Mouse (Mus musculus) thymus, postnatal 0 days (tissue): ENCODE results near the gene Opn3. TPM values are rescaled to one million over a fixed set of nuclear protein-coding genes. Genes with fewer than 3 reads are reported as not detected.

Source experiments
- DNase-seq: peaks from one replicate; pipeline ENCODE4 v3.0.0-alpha.2; 2015; ENCODE audit warnings: low spot score
- polyA plus RNA-seq: library from polyadenylated mRNA; unstranded; fragments of >200 nt; fragmentation: Nextera tagmentation; extraction: Ambion mirVana; gene quantifications from 2 replicates; pipeline ENCODE4 v1.2.1, GENCODE M21; 2015

Gene Opn3
- polyA plus RNA-seq, 1 experiment from 2014 or later = 3.2 TPM

DNA sequence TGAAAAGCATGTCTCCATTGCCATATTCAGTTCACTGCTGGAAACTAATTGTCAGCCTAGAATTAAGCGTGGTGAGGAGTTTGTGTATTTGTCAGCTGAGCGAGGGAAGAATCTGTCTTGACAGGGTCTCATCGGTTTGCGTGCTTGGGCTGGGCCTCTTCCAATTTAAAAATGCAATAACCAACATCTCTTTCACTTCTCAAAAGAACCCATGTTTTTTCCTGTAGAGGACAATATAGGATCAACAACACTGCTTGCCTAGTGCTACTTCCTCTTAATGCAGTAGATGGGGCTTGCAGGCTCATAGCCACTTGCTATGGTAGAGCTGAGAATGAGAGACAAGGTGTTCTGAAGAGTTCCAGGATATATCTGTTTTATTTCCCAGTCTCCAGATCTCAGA is 32.7 kb downstream of the Opn3 start:
- DNase-seq = no peak

DNA sequence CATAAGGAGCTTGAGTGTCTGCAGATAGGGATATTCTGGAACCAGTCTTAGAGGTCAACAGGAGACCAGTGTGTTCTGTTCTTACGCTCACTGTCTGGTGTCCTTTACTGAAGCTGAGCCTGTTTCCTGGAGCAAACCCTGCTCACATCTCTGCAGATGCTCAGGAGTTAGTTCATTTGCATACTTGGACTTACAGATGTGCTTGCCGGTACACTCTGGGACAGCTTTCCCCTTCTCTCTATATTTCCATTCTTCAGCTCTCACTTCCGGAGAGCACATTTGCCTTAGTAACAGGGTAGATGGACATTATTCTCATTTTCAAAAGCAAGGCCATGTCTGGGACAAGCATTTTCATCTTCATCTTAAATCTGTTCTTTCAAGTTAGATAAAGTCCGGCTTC is 44.0 kb downstream of the Opn3 start:
- DNase-seq = no peak

DNA sequence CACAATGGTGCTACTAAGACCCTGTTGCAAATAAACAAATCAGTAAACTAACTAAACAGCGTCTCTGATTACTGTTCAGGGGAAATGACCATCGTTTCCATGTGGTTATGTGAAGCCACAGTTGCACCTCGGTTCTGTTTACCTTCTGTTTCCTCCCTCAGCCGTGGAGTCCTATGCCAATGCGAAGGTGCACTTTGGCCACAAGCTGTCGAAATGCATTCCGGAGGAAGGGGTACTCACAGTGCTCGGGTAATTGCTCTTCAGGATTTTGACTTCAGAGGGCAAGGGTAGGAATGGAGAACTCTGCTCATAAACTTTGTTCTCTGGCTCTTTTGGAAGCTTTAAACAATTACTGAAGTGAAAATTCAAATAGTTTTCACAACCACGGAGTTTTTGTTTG is 45.6 kb downstream of the Opn3 start:
- DNase-seq = no peak

DNA sequence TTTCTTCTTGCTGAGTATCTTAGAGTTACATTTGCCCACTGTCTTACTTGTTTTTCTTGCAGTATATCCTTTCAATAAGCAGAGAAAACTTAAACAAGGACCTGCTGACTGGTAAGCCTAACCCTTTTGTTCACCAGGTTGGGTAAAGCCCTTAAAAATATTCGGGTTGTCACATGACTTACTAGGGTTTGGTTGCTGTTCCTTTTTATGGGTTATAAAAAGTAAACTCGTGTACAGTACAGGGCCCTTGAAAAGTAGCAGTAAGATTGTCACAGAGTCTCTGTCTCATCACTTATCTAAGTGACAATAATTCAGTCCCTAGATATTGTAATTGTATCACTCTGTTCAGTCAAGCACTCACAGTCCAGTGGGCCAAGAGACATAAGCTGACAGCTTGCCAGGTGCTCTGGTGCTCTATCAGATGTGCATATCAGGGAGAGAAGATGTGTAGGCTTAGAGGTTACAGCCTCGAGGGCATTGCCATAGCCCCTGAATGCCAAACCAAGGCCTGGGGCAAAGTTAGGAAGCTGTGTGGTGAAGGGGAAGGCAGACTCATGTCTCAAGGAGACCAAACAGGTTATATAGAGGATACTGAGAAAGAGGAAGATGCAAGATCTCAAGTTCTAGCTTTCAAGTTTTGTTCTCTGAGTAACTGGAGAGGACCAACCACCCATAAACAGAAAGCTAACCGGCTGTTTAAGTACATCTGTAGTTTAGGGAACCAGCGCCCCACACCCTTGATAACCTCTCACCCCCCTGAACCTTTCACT is 48.9 kb downstream of the Opn3 start:
- DNase-seq = no peak

DNA sequence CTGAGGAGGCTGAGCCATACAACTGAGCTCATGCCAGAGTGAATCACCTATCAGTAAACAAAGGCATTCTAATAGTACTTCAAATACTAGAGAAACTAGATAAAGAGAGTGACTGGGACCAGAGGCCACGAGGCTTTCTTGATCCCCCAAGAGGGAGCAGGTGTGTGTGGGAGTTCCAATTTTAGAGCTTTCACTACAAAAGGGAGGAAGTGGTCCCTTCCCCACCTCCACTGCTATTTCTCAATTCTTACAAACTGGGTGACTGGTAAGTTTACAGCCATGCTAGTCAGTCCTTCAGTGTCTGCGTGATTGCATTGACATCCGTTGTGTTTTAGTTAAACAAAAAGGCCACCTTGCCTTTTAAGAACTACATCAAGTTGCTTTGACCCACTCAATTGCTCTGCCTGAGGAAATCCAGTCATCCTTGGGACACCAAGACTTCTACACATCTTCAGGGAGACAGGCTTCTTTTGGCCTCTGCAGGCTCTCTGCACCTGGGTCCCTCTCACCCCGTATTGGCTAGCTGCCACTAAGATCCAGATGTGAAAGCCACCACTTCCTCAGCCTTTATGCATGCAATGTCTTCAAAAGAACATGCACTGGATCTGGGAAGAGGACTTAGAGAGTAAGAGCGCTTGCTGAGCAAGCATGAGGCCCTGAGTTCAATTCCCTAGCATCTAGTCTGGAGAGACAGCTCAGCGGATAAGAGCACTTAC is 52.0 kb downstream of the Opn3 start:
- DNase-seq = peak; percentile 79

DNA sequence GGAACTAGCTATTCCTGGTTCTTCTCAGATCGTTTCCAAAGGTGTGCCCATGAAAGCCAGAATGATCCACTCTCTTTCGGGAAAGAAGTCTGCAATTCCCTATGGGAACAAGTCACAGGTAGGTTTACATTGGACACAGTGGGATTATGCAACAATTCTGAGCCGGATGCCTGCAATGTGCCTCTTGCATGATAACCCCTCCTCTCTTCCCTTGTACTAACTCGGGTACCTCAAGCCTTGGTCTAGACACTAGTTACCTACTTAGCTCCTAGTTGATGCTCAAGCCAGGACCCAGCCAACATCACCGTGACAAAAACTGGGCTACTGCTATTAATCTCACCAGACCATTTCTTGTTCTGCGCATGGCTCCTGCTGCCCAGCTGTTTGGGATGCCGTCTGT is 53.5 kb downstream of the Opn3 start:
- DNase-seq = no peak

DNA sequence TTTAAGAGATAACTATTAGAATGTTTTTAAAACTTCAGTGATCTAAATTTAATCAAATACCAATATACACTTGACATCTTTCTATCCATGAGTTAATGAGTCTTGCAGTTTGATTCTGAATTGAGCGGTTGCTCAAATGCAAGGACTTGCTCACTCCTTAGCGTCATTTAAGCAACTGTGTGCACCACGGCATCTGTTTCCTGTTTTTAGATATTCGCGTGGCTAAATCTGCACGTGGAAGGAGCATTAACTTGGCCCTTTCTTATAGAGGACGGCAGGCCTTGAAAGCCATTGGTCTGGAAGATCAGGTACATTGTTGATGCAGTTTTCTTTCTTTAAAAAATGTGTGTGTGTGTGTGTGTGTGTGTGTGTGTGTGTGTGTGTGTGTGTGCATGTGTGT is 54.9 kb downstream of the Opn3 start:
- peak; percentile 34 for DNase-seq

DNA sequence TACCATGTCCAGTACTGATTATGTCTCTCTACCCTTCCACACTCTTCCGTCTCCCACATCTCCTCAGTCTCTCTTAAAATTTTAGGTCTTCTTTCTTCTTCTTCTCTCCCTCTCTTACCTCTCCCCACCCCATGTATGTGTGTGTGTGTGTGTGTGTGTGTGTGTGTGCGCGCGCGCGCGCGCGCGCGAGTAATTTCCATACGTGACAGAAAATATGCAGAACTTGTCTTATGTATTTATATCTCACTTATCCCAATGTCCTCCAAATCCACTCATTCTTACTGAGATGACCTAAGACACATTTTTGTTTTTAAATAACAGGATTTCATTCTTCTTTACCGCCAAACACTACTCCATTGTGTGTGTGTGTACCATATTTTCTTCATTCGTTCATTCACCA is 60.1 kb downstream of the Opn3 start:
- no peak for DNase-seq

DNA sequence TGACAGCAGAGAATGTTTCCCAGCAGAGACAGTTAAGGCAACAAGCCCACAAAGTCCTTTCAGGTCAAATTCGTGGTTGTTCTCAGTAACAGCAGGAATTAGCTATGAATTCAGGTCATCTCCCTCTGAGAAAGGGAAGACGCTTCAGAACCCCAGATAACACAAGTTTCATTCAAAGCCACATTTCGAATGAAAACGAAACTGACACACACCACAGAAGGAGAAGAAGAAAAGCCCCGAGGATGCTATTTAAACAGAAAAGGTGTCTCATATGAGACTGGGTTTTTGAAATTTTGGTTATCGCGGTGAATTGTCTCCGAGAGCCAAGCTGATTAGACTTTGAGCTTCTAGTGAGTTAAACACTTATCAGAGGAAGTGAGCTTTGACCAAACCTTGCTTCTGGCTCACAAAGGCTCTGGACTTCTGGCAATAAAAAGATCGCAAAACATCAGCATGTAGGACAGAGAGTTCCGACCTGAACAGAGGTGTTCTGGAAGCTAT is 60.8 kb downstream of the Opn3 start:
- peak; percentile 17 for DNase-seq

DNA sequence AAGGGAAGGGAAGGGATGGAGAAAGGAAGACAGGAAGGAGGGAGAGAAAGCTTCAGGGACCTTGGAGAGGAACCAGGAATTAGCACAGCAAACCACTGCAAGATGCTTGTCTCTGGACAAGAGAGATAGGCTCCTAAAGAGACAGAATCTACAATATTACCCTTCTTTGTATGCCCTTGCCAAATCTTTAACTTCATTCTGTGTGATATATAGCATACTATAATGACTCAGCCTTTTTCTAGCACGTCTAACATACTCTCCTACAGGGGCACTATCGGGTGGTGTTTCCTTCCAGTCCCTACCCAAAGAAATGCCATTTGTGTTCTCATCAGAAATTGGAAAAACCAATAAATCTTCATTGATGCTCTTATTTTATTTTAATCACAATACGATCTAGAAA is 61.5 kb downstream of the Opn3 start:
- DNase-seq = no peak

DNA sequence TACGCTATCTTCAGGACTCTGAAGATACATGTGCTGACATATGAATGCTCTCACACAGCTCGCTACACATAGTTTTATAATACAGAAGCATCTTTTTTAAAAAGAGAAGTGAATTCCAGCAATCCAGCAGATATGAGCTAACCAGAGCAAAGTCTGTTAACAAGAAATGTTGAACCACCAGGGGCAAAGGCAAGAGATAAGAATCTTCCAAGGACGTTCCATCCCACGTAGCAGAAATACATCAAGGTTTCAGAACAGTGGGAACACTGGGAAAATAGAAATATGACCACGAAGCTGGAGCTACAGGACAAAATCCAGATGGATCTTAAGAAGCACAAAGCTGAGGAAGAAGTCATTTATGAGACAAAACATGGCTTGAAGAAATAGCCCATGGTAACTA is 62.2 kb downstream of the Opn3 start:
- DNase-seq = no peak

DNA sequence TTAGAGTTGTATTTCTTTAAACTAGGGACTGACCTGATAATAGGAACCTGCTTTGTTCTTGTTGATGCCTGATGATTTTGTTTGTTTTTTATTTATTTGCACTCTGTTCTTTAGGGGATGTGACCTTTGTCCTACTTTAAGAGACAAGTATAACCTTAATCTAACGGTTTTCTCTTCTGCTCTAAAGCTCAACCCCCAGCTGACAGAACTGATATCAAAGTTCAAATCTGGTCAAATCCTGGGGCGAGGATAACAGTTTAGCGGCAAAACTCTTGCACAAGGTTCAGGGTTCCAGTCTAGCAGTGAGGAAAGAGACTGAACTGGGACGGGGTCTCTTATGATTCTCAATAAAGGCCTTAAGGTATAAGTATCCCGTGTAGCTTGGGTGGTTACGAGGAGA is 63.3 kb downstream of the Opn3 start:
- DNase-seq = no peak

DNA sequence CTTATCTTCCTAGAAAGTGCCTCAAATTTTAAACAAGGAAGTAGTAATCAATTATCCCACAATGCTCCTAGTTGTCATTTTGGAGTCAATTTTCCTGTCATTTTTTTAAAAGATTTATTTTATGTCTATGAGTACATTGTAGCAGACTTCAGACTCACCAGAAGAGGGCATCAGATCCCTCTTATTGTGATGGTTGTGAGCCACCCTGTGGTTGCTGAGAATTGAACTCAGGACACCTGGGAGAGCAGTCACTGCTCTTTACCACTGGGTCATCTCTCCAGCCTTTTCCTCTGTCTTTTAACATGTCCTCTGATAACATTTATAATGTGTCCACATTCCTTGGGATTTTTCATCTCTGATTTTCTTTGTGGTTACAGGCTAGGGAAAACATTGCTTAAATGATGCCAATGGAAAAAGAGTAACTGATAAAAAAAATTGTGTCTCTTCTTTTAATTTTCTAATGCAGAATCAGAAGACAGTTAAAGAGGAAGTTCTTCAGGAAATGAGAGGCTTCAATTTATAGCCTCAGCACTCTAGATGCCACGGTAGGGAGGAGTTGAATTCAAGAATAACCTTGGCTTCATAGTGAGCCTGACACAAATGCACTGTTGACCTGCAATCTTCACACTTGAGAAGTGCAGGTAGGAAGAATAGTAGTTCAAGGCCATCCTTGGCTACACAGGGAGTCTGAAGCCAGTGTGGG is 66.4 kb downstream of the Opn3 start:
- peak; percentile 71 for DNase-seq

DNA sequence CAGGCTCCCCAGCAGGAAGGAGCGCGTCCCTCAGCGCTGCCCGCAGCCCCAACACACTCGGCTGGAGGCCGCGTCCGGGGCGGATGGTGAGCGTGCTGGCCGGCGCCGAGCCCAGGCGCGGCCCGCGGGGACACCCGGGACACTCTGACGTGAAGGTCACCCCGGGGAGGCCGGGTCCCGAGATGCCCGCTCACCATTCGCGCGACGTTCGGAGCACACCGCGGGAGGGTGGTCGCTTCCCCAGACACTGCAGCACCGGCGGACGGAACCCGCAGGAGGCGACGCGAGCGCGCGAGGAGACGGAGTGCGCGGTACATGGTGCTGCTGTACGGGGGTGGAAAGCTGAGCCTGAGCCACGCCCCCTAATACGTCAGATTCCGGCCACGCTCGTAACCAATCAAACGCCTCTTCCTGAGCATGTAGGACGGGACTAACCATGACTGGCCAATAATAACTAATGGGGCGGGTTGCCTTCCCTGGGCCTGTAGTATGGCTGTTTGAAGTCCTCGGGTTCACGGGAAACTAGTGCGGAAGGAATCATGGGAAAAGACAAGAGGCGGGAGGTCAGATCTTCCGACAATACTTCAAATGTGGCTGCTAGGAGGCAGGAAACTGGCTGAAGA is 67.2 kb downstream of the Opn3 start, which contains the start of gene Fh1:
TSS of gene Fh1 (minus strand) at position 379 of the 623 bp plus-strand sequence.
- DNase-seq = peak; percentile 97

DNA sequence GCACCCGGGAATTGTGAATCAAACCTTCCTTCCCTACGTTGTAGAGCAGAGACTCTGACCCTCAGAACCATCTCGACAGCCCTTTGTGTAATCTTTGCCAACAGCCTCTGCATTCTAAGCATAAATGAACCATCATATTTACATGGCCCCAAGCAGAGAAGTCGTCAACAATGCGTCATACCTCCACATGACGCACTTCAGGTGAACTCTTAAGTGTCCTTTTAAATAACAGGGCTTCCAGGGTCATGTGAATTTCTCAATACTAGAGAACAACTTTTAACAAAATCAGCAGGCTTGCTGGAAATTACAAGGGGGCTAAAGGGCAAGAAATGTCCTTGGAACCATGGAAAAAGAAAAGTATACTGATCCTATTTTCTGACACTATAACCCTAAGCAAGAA is 68.9 kb downstream of the Opn3 start:
- DNase-seq = no peak

DNA sequence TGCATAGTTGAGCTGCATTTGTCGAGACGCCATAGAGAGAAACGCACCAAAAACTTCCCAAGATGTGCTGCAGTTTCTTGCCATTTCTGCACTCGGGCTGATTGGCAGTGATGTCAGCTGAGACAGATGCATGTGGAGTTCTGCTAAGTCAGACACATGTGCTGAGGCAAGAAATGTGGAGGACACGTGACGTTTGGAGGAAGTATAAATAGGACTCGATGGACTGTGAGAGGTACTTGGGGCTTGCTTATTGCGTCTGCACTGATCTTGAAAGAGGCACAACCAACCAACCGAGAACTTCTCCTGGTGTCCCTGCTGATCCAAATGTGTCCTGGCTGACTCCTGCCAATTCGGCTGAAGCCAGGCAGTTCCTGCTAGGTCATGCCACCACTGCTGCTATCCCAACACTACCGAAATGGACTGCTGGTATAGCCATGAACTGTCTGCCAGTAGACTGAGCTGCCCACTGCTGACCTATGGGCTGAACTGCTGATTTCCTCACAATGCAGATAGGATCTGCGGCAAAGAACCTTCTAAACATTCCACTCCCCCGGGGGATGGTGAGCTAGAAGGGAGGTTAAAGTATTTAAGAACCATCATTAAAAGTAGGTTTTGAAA is 72.7 kb downstream of the Opn3 start, which contains the start of gene Kmo:
TSS of gene Kmo (plus strand) at position 568 of the 618 bp plus-strand sequence.
- DNase-seq = no peak

DNA sequence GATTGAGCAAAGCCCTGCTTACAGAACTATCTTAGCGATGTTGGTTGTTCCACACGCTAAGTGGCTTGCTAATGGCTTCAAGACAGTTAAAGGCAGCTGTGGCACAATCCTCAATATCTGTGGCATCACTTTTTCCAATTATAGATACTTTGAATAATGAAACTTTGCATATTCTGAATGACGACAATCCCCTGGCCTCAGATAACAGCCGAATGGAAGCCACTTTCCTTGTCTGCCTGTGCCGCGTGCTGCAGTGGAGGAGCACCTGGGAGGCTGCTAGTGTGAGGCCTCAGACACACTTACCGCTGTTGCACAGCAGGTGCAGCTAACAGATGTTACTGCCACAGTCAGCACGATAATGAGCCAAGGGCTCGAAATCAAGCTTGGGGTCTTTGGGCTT is 77.6 kb downstream of the Opn3 start:
- no peak for DNase-seq
